8 mouse cellular contexts compared by ENCODE assay signal in genomic region chr15:82922052-82922451, GRCm38 (mm10).
DNase-seq lines count a peak whose midpoint lies in the region; ATAC-seq lines count a peak whose summit lies in the region.

No protein-coding gene starts in this region.

- H3K36me3 ChIP-seq in forebrain, embryonic 12.5 days (replicated peaks): no peaks in the 10 kb centered on the region
- no peaks in the 10 kb centered on the region for H3K36me3 ChIP-seq in heart, embryonic 15.5 days
- no peaks in the 10 kb centered on the region for H3K36me3 ChIP-seq in liver, embryonic 16.5 days (ENCODE audit: control insufficient read depth, insufficient read depth)

- peaks cover 35% of the 10 kb centered on the region for H3K27me3 ChIP-seq in forebrain, embryonic 12.5 days
- H3K27me3 ChIP-seq in heart, embryonic 15.5 days: peaks cover 53% of the 10 kb centered on the region
- peaks cover 14% of the 10 kb centered on the region for H3K27me3 ChIP-seq in liver, embryonic 16.5 days (ENCODE audit: control insufficient read depth, insufficient read depth, low read depth, low read length)

- peak overlapping the region; percentile 12; the same call in 1 of the 2 replicates for H3K9ac ChIP-seq in forebrain, embryonic 12.5 days
- H3K9ac ChIP-seq in heart, embryonic 15.5 days: 0 out of 2 replicates have a peak overlapping the region, but pooled peaks have one; percentile 26
- no peak overlapping the region for H3K9ac ChIP-seq in liver, embryonic 16.5 days (ENCODE audit: low read depth, low read length)

- DNase-seq in 3134 (ENCODE audit: extremely low read depth, insufficient read length, low spot score): peak; percentile 54
- peak; percentile 86 for DNase-seq in adrenal gland, adult 2 months
- DNase-seq in kidney, postnatal 10 days: peak; percentile 96
- peak; percentile 67 for DNase-seq in ovary, postnatal 10 days (ENCODE audit: low spot score)
- no peak for DNase-seq in embryo, embryonic 10 days (ENCODE audit: low spot score)

- H3K4me3 ChIP-seq in forebrain, embryonic 12.5 days (replicated peaks): no peak overlapping the region
- H3K4me3 ChIP-seq in heart, embryonic 15.5 days: peak overlapping the region; percentile 13; the same call in 1 of the 2 replicates
- no peak overlapping the region for H3K4me3 ChIP-seq in liver, embryonic 16.5 days (ENCODE audit: low read depth, low read length)

- H3K4me2 ChIP-seq in forebrain, embryonic 12.5 days: peak overlapping the region; percentile 36
- H3K4me2 ChIP-seq in heart, embryonic 15.5 days: peak overlapping the region; percentile 49
- H3K4me2 ChIP-seq in liver, embryonic 16.5 days (ENCODE audit: low read depth, low read length): no peak overlapping the region

- WGBS in forebrain, embryonic 12.5 days: 23% methylated on average over 12 of the region's 12 CpGs
- 13% methylated on average over 12 of the region's 12 CpGs for WGBS in heart, embryonic 15.5 days
- 41% methylated on average over 12 of the region's 12 CpGs for WGBS in liver, embryonic 16.5 days (ENCODE audit: insufficient replicate concordance)

- H3K9me3 ChIP-seq in forebrain, embryonic 12.5 days: no peaks in the 10 kb centered on the region
- no peaks in the 10 kb centered on the region for H3K9me3 ChIP-seq in heart, embryonic 15.5 days (replicated peaks)
- H3K9me3 ChIP-seq in liver, embryonic 16.5 days (replicated peaks; ENCODE audit: control insufficient read depth, low read length): no peaks in the 10 kb centered on the region

- peak overlapping the region; percentile 84 for H3K27ac ChIP-seq in forebrain, embryonic 12.5 days
- peak overlapping the region; percentile 75 for H3K27ac ChIP-seq in heart, embryonic 15.5 days
- no peak overlapping the region for H3K27ac ChIP-seq in liver, embryonic 16.5 days (ENCODE audit: low read length)

- peaks cover 96% of the 10 kb centered on the region for H3K4me1 ChIP-seq in forebrain, embryonic 12.5 days
- peaks cover 66% of the 10 kb centered on the region for H3K4me1 ChIP-seq in heart, embryonic 15.5 days (replicated peaks)
- peaks cover 4% of the 10 kb centered on the region for H3K4me1 ChIP-seq in liver, embryonic 16.5 days (ENCODE audit: control insufficient read depth, low read depth, low read length)

- peak; percentile 71 for ATAC-seq in forebrain, embryonic 12.5 days (ENCODE audit: low FRiP score)
- peak; percentile 90 for ATAC-seq in heart, embryonic 15.5 days (replicated peaks; ENCODE audit: insufficient number of reproducible peaks, insufficient read depth, low FRiP score, low read depth)
- ATAC-seq in liver, embryonic 16.5 days (ENCODE audit: low read depth): peak; percentile 48; the same call in 1 of the 2 replicates
